Mouse (Mus musculus) embryonic facial prominence, embryonic 11.5 days (tissue): Measurements from ENCODE around the gene Stx11. TPM values are rescaled to one million over a fixed set of nuclear protein-coding genes. Genes with fewer than 3 reads are reported as not detected.
"Not testable (repeated sequence)": the region's sequence is repeated elsewhere in the genome, so short reads cannot be mapped to it uniquely, and the experiment has no call there.

Experiments
- ATAC-seq: fragments of 200-750 bp; cut with Nextera tagmentation; replicated peaks from 2 replicates; pipeline ENCODE4 v1.8.0; 2017; ENCODE audit warnings: low read depth; ENCODE audit not compliant: insufficient number of reproducible peaks, low FRiP score, low TSS enrichment
- DNase-seq: peaks from one replicate; pipeline ENCODE4 v3.0.0-alpha.2; 2015; ENCODE audit warnings: low spot score
- H3K27ac ChIP-seq: fragments of 300-500 bp; sonication (generic); replicated peaks from 2 replicates; pipeline ENCODE4 v1.5.1; 2014; ENCODE audit warnings: mild to moderate bottlenecking, low read depth, low read length, control low read depth
- H3K27me3 ChIP-seq: fragments of 300-500 bp; sonication (generic); 2 replicates; pipeline ENCODE4 v1.6.1; 2014; ENCODE audit warnings: mild to moderate bottlenecking, low read length, moderate library complexity, mixed read lengths; ENCODE audit not compliant: control insufficient read depth, insufficient read depth
- H3K36me3 ChIP-seq: fragments of 300-500 bp; sonication (generic); replicated peaks from 2 replicates; pipeline ENCODE4 v1.6.1; 2014; ENCODE audit warnings: low read depth, mild to moderate bottlenecking, low read length, moderate library complexity, mixed read lengths; ENCODE audit not compliant: control insufficient read depth, insufficient read depth
- H3K4me1 ChIP-seq: fragments of 300-500 bp; sonication (generic); 2 replicates; pipeline ENCODE4 v1.6.1; 2014; ENCODE audit warnings: low read length, mixed read lengths; ENCODE audit not compliant: control insufficient read depth, insufficient read depth
- H3K4me2 ChIP-seq: fragments of 300-500 bp; sonication (generic); 2 replicates; pipeline ENCODE4 v1.6.1; 2014; ENCODE audit warnings: low read depth, mild to moderate bottlenecking, control low read depth, low read length, moderate library complexity
- H3K4me3 ChIP-seq: fragments of 300-500 bp; sonication (generic); 2 replicates; pipeline ENCODE4 v1.5.1; 2014; ENCODE audit warnings: low read depth, low read length, control low read depth
- H3K9ac ChIP-seq: fragments of 300-500 bp; sonication (generic); replicated peaks from 2 replicates; pipeline ENCODE4 v1.6.1; 2014; ENCODE audit warnings: mild to moderate bottlenecking, control low read depth, low read length
- H3K9me3 ChIP-seq: fragments of 300-500 bp; sonication (generic); replicated peaks from 2 replicates; pipeline ENCODE4 v1.6.1; 2016; ENCODE audit warnings: mild to moderate bottlenecking, low read length, inconsistent platforms, mixed read lengths; ENCODE audit not compliant: control insufficient read depth
- WGBS: fragments of 180-500 bp; shearing (Covaris S2); extraction: QIAGEN DNeasy Blood & Tissue Kit; methylation state at CpG from one replicate; pipeline ENCODE4 v1.1.7; 2014; 5-methylcytosine and 5-hydroxymethylcytosine counted together
- polyA plus RNA-seq: library from polyadenylated mRNA; unstranded; fragments of >200 nt; fragmentation: Nextera tagmentation; extraction: Ambion mirVana; gene quantifications from 2 replicates; pipeline ENCODE4 v1.2.1, GENCODE M21; 2014

Stx11 gene
- polyA plus RNA-seq, 1 experiment from 2014 or later, result 1.9 TPM

DNA sequence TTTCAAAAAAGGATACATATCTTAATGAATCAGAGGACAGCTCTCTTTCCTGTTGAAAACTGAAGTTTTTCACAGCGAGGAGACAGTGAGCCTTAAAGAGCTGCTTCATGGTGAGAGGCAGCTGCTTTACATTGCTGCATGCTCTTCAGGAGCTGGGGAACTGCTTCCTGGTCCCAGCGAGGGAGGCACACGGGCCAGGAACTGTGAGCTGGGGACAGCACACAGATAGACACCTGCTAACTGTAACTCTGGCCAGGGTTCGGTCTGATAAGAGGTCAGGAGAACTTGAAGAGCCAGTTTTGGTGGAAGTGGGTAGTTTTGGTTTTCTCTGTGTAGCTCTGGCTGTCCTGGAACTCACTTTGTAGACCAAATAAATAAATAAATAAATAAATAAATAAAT is 12.7 kb downstream of the Stx11 start:
- not testable (repeated sequence) for H3K4me1 ChIP-seq, H3K9ac ChIP-seq, H3K9me3 ChIP-seq, H3K27me3 ChIP-seq, ATAC-seq, H3K36me3 ChIP-seq, H3K27ac ChIP-seq, H3K4me3 ChIP-seq, H3K4me2 ChIP-seq, DNase-seq
- WGBS, result 57% methylated on average over 4 of the region's 4 CpGs

DNA sequence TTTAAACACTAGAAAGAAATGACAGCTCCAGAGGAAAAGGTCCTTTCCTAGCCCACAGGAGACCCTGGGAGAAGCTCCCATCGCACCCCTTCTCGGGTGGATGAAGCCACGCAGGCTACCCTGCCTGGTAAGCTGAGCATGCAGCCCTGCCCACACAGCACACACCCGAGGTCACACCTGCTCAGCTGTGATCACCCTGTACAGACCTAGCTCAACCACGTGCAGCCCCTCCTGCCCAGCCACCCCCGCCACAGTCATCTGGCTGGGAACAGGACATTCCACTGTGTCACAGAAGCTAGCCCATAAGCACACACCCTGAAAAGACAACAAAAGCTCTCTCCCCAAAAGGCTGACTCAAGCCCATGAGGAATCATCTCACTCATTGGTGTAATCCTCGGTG is 14.8 kb downstream of the Stx11 start:
- H3K4me2 ChIP-seq, result no peak overlapping the region
- WGBS, result 75% methylated on average over 7 of the region's 7 CpGs

DNA sequence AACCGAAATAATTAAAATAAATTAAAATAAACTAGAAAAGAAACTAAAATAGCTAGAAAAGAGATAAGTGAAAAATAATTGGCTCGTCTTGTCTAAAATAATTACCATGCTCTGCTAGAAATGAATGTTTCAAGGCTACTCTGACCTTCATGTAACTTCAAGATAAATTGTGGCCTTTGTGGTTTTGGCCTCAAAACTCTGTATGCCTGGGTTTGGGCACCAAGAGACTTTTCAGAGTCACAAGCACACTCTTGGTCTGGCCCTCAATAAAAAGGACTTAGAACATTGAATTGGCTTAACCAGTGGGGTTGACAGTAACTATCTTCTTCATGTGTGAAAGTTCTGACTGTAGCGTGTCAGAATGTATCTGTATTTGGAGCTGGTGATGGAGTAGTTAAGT is 16.5 kb downstream of the Stx11 start:
- ATAC-seq (no peak), DNase-seq (no peak)
- H3K9me3 ChIP-seq, result no peaks in the 10 kb centered on the region
- H3K4me2 ChIP-seq, result no peak overlapping the region
- no peaks in the 10 kb centered on the region for H3K36me3 ChIP-seq
- H3K9ac ChIP-seq, result no peak overlapping the region
- WGBS, result 87% methylated on average over 3 of the region's 3 CpGs
- H3K27me3 ChIP-seq, result 0 out of 2 replicates have a peak, but pooled peaks cover under 1% of the 10 kb centered on the region
- no peaks in the 10 kb centered on the region for H3K4me1 ChIP-seq
- H3K4me3 ChIP-seq, result no peak overlapping the region
- H3K27ac ChIP-seq, result no peak overlapping the region

More for the DNA sequence above, 14.8 kb downstream of the Stx11 start:
- Histone ChIP-seq H3K4me1 (no peaks in the 10 kb centered on the region), H3K27ac (no peak overlapping the region), H3K4me3 (no peak overlapping the region), H3K9me3 (no peaks in the 10 kb centered on the region), H3K9ac (no peak overlapping the region), H3K36me3 (no peaks in the 10 kb centered on the region), H3K27me3 (no peaks in the 10 kb centered on the region)
- no peak for DNase-seq
- ATAC-seq, result no peak

DNA sequence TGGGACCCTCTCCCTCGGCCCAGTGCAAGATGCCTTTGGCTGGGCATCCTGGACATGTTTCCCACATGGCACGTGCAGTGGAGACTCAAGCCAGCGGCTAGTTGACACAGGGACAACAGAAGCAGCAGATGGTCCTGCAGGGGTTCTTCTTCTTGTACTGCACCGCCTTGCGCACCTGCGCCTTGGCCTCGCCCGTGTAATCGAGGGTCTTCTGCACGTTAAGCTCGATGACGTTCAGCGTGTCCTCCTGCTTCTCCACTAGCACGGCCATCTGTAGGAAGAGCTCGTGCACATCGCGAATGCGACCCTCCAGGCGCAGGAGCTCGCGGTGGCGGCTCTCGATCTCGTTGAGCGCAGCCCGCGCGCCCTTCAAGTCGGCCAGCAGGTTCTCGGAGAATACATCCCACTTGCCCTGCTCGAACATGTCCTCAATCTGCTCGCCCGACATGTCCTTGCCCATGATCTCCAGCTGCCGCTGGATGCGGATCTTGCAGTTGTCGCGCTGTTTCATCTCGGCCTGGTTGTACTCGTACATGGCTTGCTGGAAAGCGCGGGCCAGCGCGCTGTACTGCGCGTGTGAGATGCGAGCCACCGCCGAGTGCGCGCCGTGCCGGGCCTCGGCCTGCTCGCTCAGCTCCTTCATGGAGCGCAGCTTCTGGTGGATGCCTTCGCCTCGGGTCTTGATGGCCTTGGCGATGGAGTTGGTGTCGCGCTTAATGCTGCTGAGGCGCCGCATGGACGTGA is 22.9 kb downstream of the Stx11 start:
- H3K9ac ChIP-seq, result peak overlapping the region; percentile 51
- ATAC-seq (peak; percentile 79), DNase-seq (peak; percentile 72)
- H3K36me3 ChIP-seq, result no peaks in the 10 kb centered on the region
- WGBS, result 9% methylated on average over 63 of the region's 63 CpGs
- H3K27me3 ChIP-seq, result peaks cover 17% of the 10 kb centered on the region
- peak overlapping the region; percentile 39 for H3K4me3 ChIP-seq
- peak overlapping the region; percentile 70 for H3K4me2 ChIP-seq
- H3K27ac ChIP-seq, result no peak overlapping the region
- H3K9me3 ChIP-seq, result no peaks in the 10 kb centered on the region
- H3K4me1 ChIP-seq, result no peaks in the 10 kb centered on the region

DNA sequence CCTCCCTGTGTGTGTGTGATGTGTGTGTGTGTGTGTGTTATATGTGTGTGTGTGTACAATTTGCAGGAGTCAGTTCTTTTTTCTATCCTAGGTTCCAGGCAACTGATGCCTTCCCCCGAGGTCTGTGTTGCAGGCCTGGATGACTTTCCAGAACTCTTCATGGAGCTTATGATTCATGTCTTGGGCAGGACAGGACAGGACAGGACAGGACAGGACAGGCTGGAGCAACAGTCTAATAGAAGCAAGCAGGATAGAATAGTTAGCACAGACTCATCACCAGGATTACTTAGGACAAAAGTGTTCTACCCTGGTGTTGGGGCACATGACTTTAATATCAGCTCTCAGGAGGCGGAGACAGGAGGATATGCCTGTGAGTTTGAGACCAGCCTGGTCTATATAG is 25.3 kb downstream of the Stx11 start:
- no peak overlapping the region for H3K4me2 ChIP-seq
- no peaks in the 10 kb centered on the region for H3K4me1 ChIP-seq
- no peaks in the 10 kb centered on the region for H3K36me3 ChIP-seq
- H3K9me3 ChIP-seq, result no peaks in the 10 kb centered on the region
- WGBS, result 81% methylated on average over 2 of the region's 2 CpGs
- H3K4me3 ChIP-seq, result no peak overlapping the region
- peaks cover 17% of the 10 kb centered on the region for H3K27me3 ChIP-seq
- H3K27ac ChIP-seq, result no peak overlapping the region
- DNase-seq (no peak), ATAC-seq (no peak)
- H3K9ac ChIP-seq, result no peak overlapping the region

DNA sequence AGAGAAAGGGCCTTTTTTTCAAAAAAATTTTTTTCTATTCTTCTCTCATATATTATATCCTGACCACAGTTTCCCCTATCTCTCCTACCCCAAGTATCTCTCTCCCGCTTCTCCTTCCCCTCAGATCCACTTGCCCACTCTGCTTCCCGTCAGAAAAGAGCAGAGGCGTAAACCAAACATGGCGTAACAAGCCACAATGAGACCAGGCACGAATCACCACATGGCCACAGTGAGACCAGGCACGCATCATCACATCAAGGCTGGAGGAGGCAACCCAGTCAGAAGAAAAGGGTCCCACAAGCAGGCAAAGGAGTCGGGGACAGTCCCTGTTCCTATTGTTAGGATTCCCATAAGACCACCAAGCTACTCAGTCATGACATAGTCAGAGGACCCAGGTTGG is 28.0 kb downstream of the Stx11 start:
- H3K4me3 ChIP-seq, result no peak overlapping the region
- no peaks in the 10 kb centered on the region for H3K9me3 ChIP-seq
- 94% methylated on average over 7 of the region's 7 CpGs for WGBS
- H3K4me2 ChIP-seq, result no peak overlapping the region
- no peak for DNase-seq
- ATAC-seq, result no peak
- no peaks in the 10 kb centered on the region for H3K36me3 ChIP-seq
- peaks cover 6% of the 10 kb centered on the region for H3K27me3 ChIP-seq
- no peak overlapping the region for H3K27ac ChIP-seq
- no peaks in the 10 kb centered on the region for H3K4me1 ChIP-seq
- H3K9ac ChIP-seq, result no peak overlapping the region

DNA sequence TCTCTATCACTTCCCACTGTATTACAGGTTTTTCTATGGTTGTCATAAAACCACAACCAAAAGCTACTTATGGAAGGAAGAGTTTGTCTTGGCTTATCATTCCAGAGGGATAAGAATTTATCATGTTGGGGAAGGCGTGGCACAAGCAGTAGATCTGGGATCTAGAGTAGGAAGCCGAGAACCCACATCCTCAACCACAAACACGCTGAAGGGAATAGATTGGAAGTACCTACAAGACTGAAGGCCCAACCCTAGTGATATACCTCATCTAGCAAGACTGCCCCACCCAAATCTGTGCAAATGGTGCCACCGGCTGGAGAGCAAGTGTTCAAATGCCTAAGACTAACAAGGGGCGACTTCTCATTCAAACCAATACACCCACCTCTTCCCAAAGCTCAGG is 28.5 kb downstream of the Stx11 start:
- no peaks in the 10 kb centered on the region for H3K36me3 ChIP-seq
- WGBS, result 84% methylated on average over 5 of the region's 5 CpGs
- H3K4me1 ChIP-seq, result no peaks in the 10 kb centered on the region
- no peak overlapping the region for H3K27ac ChIP-seq
- H3K9me3 ChIP-seq, result no peaks in the 10 kb centered on the region
- no peak overlapping the region for H3K4me2 ChIP-seq
- H3K9ac ChIP-seq, result no peak overlapping the region
- no peak for ATAC-seq
- no peak for DNase-seq
- H3K27me3 ChIP-seq, result peaks cover 2% of the 10 kb centered on the region; the same call in 1 of the 2 replicates
- H3K4me3 ChIP-seq, result no peak overlapping the region

DNA sequence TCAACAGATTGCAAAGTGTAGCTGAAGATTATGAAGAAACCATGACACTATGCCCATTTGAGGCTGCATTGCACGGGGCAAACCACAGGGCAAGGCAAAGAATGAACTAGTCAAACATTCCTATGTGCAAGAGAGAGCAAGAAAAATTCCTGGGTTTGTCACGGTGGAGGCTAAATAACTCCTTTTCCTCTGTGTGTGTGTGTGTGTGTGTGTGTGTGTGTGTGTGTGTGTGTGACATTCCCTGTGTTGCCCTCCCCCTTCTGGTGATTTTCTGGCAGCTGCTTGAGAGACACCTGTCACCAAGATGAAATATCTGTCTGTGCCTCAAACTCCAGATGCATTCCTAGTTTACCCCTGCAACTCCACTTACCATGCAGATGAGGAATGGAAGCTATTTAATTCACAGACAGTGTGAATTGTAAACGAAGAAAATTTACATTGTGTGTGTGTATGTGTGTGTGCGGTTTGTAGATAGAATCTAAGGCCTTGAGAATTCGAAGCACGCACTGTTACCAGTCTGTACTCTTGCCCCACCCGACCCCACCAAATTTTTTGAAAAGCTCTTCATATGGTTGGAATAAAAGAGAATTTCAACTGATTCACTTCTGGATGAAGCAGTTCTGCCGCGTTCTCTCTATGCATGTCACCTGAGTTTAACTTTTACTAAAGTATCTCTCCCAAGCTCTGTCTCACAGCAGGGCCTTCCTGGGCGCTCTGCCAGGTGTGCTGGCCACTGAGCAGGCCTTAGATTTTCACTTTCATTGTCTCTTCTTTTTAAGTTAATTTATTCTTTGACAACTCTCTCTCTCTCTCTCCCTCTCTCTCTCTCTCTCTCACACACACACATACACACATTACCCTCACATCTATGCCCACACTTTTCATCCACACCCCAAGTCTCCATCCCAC is 32.4 kb downstream of the Stx11 start:
- H3K9ac ChIP-seq, result no peak overlapping the region
- H3K4me1 ChIP-seq, result no peaks in the 10 kb centered on the region
- DNase-seq, result peak; percentile 24
- no peak overlapping the region for H3K4me2 ChIP-seq
- H3K9me3 ChIP-seq, result no peaks in the 10 kb centered on the region
- H3K36me3 ChIP-seq, result no peaks in the 10 kb centered on the region
- H3K27ac ChIP-seq, result no peak overlapping the region
- H3K4me3 ChIP-seq, result no peak overlapping the region
- no peak for ATAC-seq
- H3K27me3 ChIP-seq, result no peaks in the 10 kb centered on the region
- WGBS, result 63% methylated on average over 10 of the region's 10 CpGs
